Mouse (Mus musculus) MEL (cell line): ENCODE measurements around the gene Plxdc2.

Experiments used
- CHD2 ChIP-seq: IDR thresholded peaks from 2 replicates; pipeline ENCODE4 v1.6.1; 2011; ENCODE audit warnings: low read length, improper control_type of control experiment
- CTCF ChIP-seq, 3 experiments: IDR thresholded peaks in 2 of 3; conservative IDR thresholded peaks in 1 of 3; 2 replicates each; pipeline ENCODE4 v1.5.1; 2011 to 2012; ENCODE audit warnings: low read length in 3 of 3, low read depth in 2 of 3, mild to moderate bottlenecking in 2 of 3, improper control_type of control experiment in 1 of 3, inconsistent platforms in 1 of 3, mixed read lengths in 1 of 3, moderate library complexity in 1 of 3; ENCODE audit not compliant: control insufficient read depth in 1 of 3, insufficient read depth in 1 of 3, poor library complexity in 1 of 3, severe bottlenecking in 1 of 3
- EP300 ChIP-seq, 2 experiments: IDR thresholded peaks; 2 replicates each; pipeline ENCODE4 v1.6.1; 2011; ENCODE audit warnings: improper control_type of control experiment in 2 of 2, low read length in 2 of 2, low read depth in 1 of 2, mild to moderate bottlenecking in 1 of 2
- GABPA ChIP-seq: IDR thresholded peaks from 2 replicates; pipeline ENCODE4 v1.6.1; 2012; ENCODE audit warnings: low read depth, mild to moderate bottlenecking, inconsistent platforms, low read length, improper control_type of control experiment, moderate library complexity
- MEF2A ChIP-seq: IDR thresholded peaks from 2 replicates; pipeline ENCODE4 v1.6.1; 2014; ENCODE audit warnings: low read depth, mild to moderate bottlenecking, inconsistent platforms, low read length, improper control_type of control experiment; ENCODE audit not compliant: poor library complexity, insufficient replicate concordance, severe bottlenecking; ENCODE audit errors: extremely low read depth
- POLR2A ChIP-seq, 2 experiments: IDR thresholded peaks; 2 replicates each; pipeline ENCODE4 v1.6.1; 2011 to 2012; ENCODE audit warnings: low read length in 2 of 2, mild to moderate bottlenecking in 2 of 2, control low read depth in 1 of 2, improper control_type of control experiment in 1 of 2, low read depth in 1 of 2, moderate library complexity in 1 of 2; ENCODE audit not compliant: control insufficient read depth in 1 of 2, insufficient read depth in 1 of 2, poor library complexity in 1 of 2
- POLR2AphosphoS2 ChIP-seq: IDR thresholded peaks from 2 replicates; pipeline ENCODE4 v1.6.1; 2011; ENCODE audit warnings: low read length, improper control_type of control experiment
- POLR2AphosphoS5 ChIP-seq: IDR thresholded peaks from 2 replicates; pipeline ENCODE4 v1.6.1; 2012; ENCODE audit warnings: low read depth, borderline replicate concordance, mild to moderate bottlenecking, inconsistent platforms, low read length, moderate library complexity, mixed read lengths
- TAL1 ChIP-seq: IDR thresholded peaks from 2 replicates; pipeline ENCODE4 v1.6.1; 2012; ENCODE audit warnings: mild to moderate bottlenecking, inconsistent platforms, low read length, moderate library complexity, mixed read lengths
- TCF12 ChIP-seq: IDR thresholded peaks from 2 replicates; pipeline ENCODE4 v1.6.1; 2014; ENCODE audit warnings: low read depth, mild to moderate bottlenecking, inconsistent platforms, low read length, improper control_type of control experiment, moderate library complexity
- USF1 ChIP-seq: IDR thresholded peaks from 2 replicates; pipeline ENCODE4 v1.6.1; 2014; ENCODE audit warnings: low read depth, mild to moderate bottlenecking, inconsistent platforms, low read length, improper control_type of control experiment, moderate library complexity
- USF2 ChIP-seq, 2 experiments: IDR thresholded peaks; 2 replicates each; pipeline ENCODE4 v1.6.1; 2011 to 2012; ENCODE audit warnings: improper control_type of control experiment in 2 of 2, low read length in 2 of 2, borderline replicate concordance in 1 of 2, inconsistent platforms in 1 of 2, low read depth in 1 of 2, mild to moderate bottlenecking in 1 of 2; ENCODE audit not compliant: insufficient read depth in 1 of 2
- ZC3H11A ChIP-seq: IDR thresholded peaks from 2 replicates; pipeline ENCODE4 v1.6.1; 2012; ENCODE audit warnings: low read depth, mild to moderate bottlenecking, inconsistent platforms, low read length, improper control_type of control experiment

DNA sequence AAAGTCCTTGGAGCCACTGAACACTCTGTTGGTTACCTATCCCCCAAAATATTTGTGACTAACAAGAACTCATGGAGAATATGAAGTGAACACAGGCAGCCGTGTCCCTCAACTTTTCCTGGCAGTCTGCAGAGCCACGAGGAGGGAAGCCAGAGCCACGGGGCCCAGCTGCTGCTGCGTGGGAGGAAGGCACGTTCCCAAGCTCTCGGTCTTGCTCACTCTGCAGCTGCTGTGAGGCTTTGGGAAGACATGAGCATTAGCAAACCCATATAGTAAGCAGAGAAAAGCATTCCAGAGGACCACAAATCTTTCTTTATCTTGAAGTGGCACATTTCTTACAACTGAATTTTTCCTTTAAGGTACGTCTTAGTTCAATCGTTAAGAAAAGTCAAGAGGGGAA, 382.1 kb downstream of the Plxdc2 start:
- TF ChIP-seq CTCF (IDR thresholded peaks at IDR 0.05 in 2 of 3, conservative IDR thresholded peaks at IDR 0.05 in 1 of 3; ENCODE audit: control insufficient read depth in 1 of 3, insufficient read depth in 1 of 3, low read depth in 2 of 3, low read length in 3 of 3, poor library complexity in 1 of 3, severe bottlenecking in 1 of 3) (no peak), POLR2A (IDR thresholded peaks at IDR 0.05; ENCODE audit: control insufficient read depth in 1 of 2, insufficient read depth in 1 of 2, low read depth in 1 of 2, low read length in 2 of 2, poor library complexity in 1 of 2) (no peak), POLR2AphosphoS2 (no peak), ZC3H11A (no peak), EP300 (IDR thresholded peaks at IDR 0.05; ENCODE audit: low read depth in 1 of 2, low read length in 2 of 2) (no peak), TAL1 (no peak), CHD2 (no peak), MEF2A (no peak), USF1 (no peak), TCF12 (no peak), GABPA (no peak), USF2 (IDR thresholded peaks at IDR 0.05; ENCODE audit: borderline replicate concordance in 1 of 2, insufficient read depth in 1 of 2, low read depth in 1 of 2, low read length in 2 of 2) (no peak), POLR2AphosphoS5 (no peak)
